Mouse (Mus musculus) kidney, adult 18-20 months (tissue): Measurements from ENCODE around the gene Ccno.

ENCODE experiments used
- DNase-seq: peaks from one replicate; pipeline ENCODE4 v3.0.0; 2021

The Ccno gene

GRCm38 (mm10) chr13:112987532-112987943 is at the start of gene Ccno:
TSS of gene Ccno (plus strand) at chr13:112987802.
- DNase-seq: peak; percentile 94

GRCm38 (mm10) chr13:112938130-112938529 is 49.5 kb upstream of the Ccno start:
- no peak for DNase-seq

DNA sequence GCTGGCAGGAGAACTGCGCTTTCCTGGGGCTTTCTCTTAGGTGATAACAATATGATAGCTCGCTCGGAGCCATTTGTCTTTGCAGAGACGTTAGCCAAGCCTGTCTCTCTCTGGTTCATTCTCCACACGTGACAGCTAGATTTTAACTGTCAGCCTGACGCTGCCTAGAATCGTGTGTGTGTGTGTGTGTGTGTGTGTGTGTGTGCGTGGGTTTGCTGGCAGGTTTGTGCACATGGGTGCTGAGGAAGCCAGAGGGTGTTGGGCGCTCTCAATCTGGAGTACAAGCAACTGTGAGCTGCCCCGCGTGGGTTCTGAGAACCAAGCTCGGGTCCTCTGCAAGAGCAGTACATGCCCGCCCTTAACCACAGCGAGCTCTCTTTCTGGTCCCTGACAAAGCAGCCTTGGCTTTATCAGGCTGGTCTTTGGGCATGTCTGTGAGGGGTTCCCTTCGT is 45.7 kb upstream of the Ccno start:
- DNase-seq: no peak

- DNase-seq: no peak
Measured at GRCm38 (mm10) chr13:112945312-112945711, 42.3 kb upstream of the Ccno start.

GRCm38 (mm10) chr13:112945900-112946299 is 41.7 kb upstream of the Ccno start:
- no peak for DNase-seq

GRCm38 (mm10) chr13:112954067-112954466 is 33.5 kb upstream of the Ccno start:
- no peak for DNase-seq

- DNase-seq: no peak
Measured at GRCm38 (mm10) chr13:112963081-112963480, 24.5 kb upstream of the Ccno start.

GRCm38 (mm10) chr13:112964421-112964820 is 23.2 kb upstream of the Ccno start:
- peak; percentile 36 for DNase-seq

DNA sequence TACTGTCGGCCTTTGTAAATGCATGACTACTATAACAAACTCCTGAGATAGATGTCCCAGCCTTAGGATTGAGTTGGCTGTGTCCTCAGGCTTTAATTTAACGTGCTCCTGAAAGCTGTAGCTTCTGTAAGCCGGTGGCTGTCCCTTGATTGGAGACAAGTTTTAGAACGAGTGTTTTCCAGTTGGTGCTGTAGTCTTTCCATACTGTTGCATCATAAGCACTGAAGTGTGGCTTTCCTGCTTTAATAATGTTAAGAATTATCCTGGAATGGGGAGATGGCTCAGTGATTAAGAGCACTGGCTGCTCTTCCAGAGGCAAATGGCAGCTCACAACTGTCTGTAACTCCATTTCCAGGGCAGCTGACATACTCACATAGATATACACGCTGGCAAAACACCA is 20.3 kb upstream of the Ccno start:
- DNase-seq: no peak

DNA sequence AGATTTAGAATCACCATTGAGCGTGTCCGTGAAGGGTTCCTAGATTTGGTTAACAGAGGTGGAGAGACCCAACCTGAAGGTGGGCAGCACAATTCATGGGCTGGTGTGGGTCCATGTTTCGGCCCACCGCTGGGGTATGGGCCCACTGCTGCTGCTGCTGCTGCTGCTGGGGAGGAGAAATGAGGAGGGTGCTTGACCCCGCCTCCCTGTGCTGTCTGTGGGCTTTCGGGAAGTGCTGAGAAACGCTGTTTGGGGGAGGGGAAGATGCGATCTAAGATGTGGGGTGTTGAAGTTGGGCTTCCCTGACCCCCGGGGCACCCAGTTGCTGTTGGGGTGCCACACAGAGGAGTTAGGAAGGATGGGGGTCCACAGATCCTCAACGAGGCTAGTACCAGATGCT is 10.9 kb upstream of the Ccno start:
- no peak for DNase-seq

GRCm38 (mm10) chr13:112985605-112986450 is 1.8 kb upstream of the Ccno start:
- DNase-seq: no peak

GRCm38 (mm10) chr13:112986451-112986950 is 1.1 kb upstream of the Ccno start:
- DNase-seq: no peak

- DNase-seq: no peak
Measured at GRCm38 (mm10) chr13:112987991-112988390, 389 bp downstream of the Ccno start.

- DNase-seq: peak; percentile 21
Measured at GRCm38 (mm10) chr13:112988866-112989265, 1.3 kb downstream of the Ccno start.

DNA sequence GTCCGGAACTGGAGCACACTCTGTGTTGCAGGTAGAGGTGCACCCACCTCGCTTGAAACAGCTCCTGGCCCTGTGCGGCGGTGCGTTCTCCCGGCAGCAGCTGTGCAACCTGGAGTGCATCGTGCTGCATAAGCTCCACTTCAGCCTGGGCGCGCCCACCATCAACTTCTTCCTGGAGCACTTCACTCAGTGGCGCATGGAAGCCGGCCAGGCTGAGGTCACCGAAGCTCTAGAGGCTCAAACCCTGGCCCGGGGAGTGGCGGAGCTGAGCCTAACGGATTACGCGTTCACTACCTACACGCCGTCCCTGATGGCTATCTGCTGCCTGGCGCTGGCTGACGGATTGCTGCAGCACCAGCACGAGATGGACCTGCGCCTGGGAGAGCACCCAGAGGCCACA is 1.9 kb downstream of the Ccno start:
- no peak for DNase-seq

DNA sequence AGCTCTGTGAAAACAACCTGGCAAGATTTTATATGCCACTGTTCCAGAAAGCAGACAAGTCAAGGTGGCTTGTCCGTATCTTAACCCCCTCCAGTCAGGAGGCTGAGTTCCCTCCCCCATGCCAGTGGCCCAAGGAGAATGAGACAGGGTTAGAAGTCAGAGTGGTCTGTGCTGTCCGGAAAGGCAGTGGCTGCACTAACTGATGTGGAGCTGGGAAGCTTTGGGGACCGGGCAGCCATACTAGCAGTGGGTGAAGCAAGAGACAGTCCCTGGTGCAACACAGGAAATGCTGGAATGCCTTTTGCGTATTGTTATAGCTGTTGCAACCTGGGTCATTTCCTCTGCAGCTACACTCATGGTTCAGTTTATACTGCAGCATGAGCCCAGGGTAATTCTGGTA is 2.7 kb downstream of the Ccno start:
- DNase-seq: no peak

DNA sequence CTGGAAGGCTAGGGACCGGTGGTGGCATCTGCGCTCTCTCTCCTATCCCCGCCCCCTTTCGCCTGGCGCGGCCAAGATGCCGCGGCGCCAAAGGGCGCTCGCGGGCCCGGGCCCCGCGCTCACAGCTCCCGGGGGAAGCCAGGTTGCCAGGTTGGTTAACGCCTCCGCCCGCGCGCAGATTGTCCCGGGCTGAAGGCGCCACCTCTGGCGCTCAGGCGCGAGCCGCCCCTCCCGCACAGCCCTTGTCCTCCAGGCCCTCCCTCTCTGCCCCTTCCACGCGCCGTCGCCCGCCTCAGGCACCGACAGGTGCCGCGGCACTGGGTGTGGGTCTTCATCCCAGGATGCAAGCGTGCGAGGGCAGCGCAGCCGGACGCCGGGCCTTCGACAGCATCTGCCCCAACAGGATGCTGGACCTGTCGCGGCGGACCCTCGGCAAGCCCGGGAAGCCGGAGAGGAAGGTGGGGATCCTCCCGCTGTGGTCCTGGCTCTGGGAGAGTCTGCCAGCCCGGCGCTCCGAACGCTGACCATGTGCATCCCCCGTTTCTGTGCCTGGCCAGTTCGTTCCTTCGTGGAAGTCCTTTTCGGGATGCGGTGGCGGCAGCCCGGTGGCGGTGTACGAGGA is 6.0 kb downstream of the Ccno start, which contains the start of gene Mcidas:
Mcidas (plus strand) TSS at position 315 of the 622 bp plus-strand sequence.
- DNase-seq: peak; percentile 36

- peak; percentile 74 for DNase-seq
Measured at GRCm38 (mm10) chr13:112994191-112994590, 6.6 kb downstream of the Ccno start.

DNA sequence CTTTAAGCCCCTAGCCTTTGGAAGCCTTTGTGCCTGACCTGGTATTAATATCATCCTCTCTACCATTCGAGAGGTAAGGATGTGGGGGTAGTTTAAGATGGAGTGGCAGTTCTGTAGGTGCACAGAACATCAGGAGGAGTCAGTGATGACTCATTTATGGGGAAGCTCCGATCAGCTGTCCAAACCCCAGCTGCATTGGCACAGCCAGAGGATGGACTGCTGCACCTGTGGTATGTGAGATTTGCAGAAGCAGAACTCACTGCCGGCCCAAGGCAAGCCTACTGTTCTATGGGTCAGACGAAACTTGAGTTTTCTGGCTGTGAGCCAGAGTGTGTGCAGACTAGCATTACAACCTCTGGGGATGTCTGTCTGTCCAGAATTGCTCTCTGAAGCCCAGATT is 8.8 kb downstream of the Ccno start:
- no peak for DNase-seq

GRCm38 (mm10) chr13:112997369-112997768 is 9.8 kb downstream of the Ccno start:
- no peak for DNase-seq

- DNase-seq: peak; percentile 12
Measured at GRCm38 (mm10) chr13:112998427-112999201, 11.0 kb downstream of the Ccno start.

DNA sequence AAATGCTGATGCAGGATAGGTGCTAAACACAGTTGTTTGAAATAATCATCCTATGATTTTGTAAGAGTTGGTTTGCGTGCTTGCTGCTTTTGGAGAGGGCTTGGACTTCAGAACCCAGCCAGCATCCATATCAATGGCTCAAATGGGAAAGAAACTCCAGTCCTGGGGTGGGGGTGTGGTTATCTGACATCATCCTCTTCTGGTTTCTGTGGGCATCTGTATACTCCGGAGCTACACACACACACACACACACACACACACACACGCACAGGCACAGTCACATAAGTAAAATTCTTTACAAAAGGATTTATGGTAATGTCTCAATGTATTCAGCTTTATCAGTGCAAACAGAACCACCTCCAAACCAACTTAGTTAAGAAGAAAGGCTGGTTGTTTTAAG is 12.5 kb downstream of the Ccno start:
- DNase-seq: no peak
